In genomic region chr8:115536554-115537346, GRCm38 (mm10) we compare ENCODE assay signal across 9 mouse cellular contexts.
DNase-seq lines count a peak whose midpoint lies in the region; ATAC-seq lines count a peak whose summit lies in the region.
"Had no signal": no experiment of that assay in that cellular context is flagged by ENCODE, and none has a peak within 500 bp of the region (broad histone marks: within the 10 kb centered on the region; RNA-seq: fewer than 3 reads in every experiment).

No protein-coding gene starts in this region.

- no peaks in the 10 kb centered on the region for H3K27me3 ChIP-seq in kidney, embryonic 14.5 days (ENCODE audit: control insufficient read depth, insufficient read depth, low read length)
- peaks cover 9% of the 10 kb centered on the region for H3K27me3 ChIP-seq in heart, embryonic 10.5 days (ENCODE audit: insufficient read depth, poor library complexity, severe bottlenecking)

- 34% methylated on average over 19 of the region's 19 CpGs for WGBS in kidney, embryonic 14.5 days
- 61% methylated on average over 19 of the region's 19 CpGs for WGBS in heart, embryonic 10.5 days

- no peak overlapping the region; the same call in 1 of the 2 replicates for H3K9ac ChIP-seq in kidney, embryonic 14.5 days (ENCODE audit: low read depth, low read length)

- peak; percentile 14 for DNase-seq in adrenal gland, postnatal 10 days
- no peak for DNase-seq in adrenal gland, adult 2 months
- DNase-seq in kidney, adult 11 months: no peak
- DNase-seq in brain, adult 2 months (ENCODE audit: low read depth, low spot score): peak; percentile 11
- DNase-seq in kidney, postnatal 14 days: peak; percentile 16
- no peak for DNase-seq in heart, embryonic 10.5 days (ENCODE audit: low spot score)

- no peaks in the 10 kb centered on the region for H3K9me3 ChIP-seq in kidney, embryonic 14.5 days (ENCODE audit: control insufficient read depth, low read length)
- H3K9me3 ChIP-seq in heart, embryonic 10.5 days: no peaks in the 10 kb centered on the region

- 0 out of 2 replicates have a peak, but pooled peaks have one; percentile 41 for ATAC-seq in kidney, embryonic 14.5 days (ENCODE audit: low FRiP score, low TSS enrichment)
- ATAC-seq in frontal cortex, adult (ENCODE audit: low TSS enrichment): no peak

- H3K36me3 ChIP-seq in kidney, embryonic 14.5 days (ENCODE audit: control insufficient read depth, insufficient read depth, low read length): no peaks in the 10 kb centered on the region
- H3K36me3 ChIP-seq in heart, embryonic 10.5 days: no peaks in the 10 kb centered on the region

- peaks cover 11% of the 10 kb centered on the region for H3K4me1 ChIP-seq in kidney, embryonic 14.5 days (ENCODE audit: control insufficient read depth, insufficient read depth, low read length)
- peaks cover 43% of the 10 kb centered on the region for H3K4me1 ChIP-seq in heart, embryonic 10.5 days

- no peak overlapping the region for H3K27ac ChIP-seq in kidney, embryonic 14.5 days (ENCODE audit: low read depth, low read length)
- no peak overlapping the region for H3K27ac ChIP-seq in heart, embryonic 10.5 days
- H3K27ac ChIP-seq: left cerebral cortex, adult 2 months had no signal

- no peak overlapping the region for H3K4me3 ChIP-seq in kidney, embryonic 14.5 days (ENCODE audit: low read length)
- no peak overlapping the region for H3K4me3 ChIP-seq in heart, embryonic 10.5 days
- H3K4me3 ChIP-seq: left cerebral cortex, adult 2 months had no signal

- 0 out of 2 replicates have a peak overlapping the region, but pooled peaks have one; percentile 4 for H3K4me2 ChIP-seq in kidney, embryonic 14.5 days (replicated peaks; ENCODE audit: low read depth, low read length)

Comparison
In these comparisons a context has a peak if more than half of its experiments do, and no peak if none do; other contexts are left out.
1. DNase-seq: peak in adrenal gland, postnatal 10 days (single experiment), brain, adult 2 months (single experiment) and kidney, postnatal 14 days (single experiment); none in adrenal gland, adult 2 months (single experiment), kidney, adult 11 months (single experiment) and heart, embryonic 10.5 days (single experiment).